Mouse (Mus musculus): ENCODE measurements around the gene Nmt1. TPM values are rescaled to one million over a fixed set of nuclear protein-coding genes. Genes with fewer than 3 reads are reported as not detected.

Nmt1 gene
- polyA plus RNA-seq, 1 experiment = 58.8 TPM

DNA sequence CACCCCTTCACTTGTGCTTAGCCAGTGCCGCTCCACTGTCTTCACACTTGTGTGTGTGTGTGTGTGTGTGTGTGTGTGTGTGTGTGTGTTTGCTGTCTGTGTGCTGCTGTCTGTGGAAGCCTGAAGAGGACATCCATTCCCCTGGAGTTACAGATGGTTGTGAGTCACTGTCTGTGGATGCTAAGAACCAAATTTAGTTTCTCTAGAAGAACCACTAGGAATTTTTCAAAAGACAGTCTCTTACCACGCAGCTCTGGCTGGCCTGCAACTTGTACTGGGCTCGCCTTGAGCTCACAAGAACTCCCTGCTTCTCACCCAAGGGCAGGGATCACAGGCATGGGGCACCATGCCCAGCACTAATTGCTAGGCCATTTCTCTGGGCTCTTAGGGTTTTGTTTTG, 5.0 kb downstream of the Nmt1 start:
- no peak for DNase-seq
- no peak overlapping the region for H3K27ac ChIP-seq (ENCODE audit: insufficient read depth, low read length)
- no peak overlapping the region for H3K4me3 ChIP-seq (replicated peaks; ENCODE audit: insufficient read depth, low read depth, low read length)

DNA sequence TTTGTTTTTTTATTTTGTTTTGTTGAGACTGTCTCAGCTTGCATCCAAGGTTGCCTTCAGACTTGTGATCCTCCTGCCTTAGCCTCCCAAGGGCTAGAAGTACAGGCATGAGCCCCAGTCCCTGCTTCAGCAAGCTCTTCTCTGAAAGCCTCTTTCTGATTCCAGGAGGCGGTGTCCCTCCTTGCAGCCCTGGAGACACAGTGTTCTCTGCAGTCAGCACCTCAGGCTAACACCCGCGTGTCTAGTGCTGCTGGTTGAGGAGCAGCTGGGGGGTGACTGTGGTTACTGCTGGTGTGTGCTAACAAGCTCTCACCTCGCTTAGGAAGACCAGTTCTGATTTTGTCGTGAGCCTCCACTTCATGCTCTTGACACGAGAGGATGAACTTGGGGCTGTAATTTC, 7.0 kb downstream of the Nmt1 start:
- no peak for DNase-seq
- WGBS = 83% methylated on average over 6 of the region's 6 CpGs
- Histone ChIP-seq H3K4me3 (replicated peaks; ENCODE audit: insufficient read depth, low read depth, low read length) (no peak overlapping the region), H3K27ac (ENCODE audit: insufficient read depth, low read length) (no peak overlapping the region), H3K4me1 (ENCODE audit: control insufficient read depth, insufficient read depth, low read length) (peaks cover 10% of the 10 kb centered on the region), H3K27me3 (ENCODE audit: control insufficient read depth, insufficient read depth, low read length) (no peaks in the 10 kb centered on the region)
- TF ChIP-seq POLR2A (IDR thresholded peaks at IDR 0.05; ENCODE audit: borderline replicate concordance, insufficient read depth, low read length) (no peak), CTCF (IDR thresholded peaks at IDR 0.05; ENCODE audit: borderline replicate concordance, insufficient read depth, low read depth, low read length) (no peak)

More for the DNA sequence above, 5.0 kb downstream of the Nmt1 start:
- TF ChIP-seq POLR2A (IDR thresholded peaks at IDR 0.05; ENCODE audit: borderline replicate concordance, insufficient read depth, low read length) (no peak), CTCF (IDR thresholded peaks at IDR 0.05; ENCODE audit: borderline replicate concordance, insufficient read depth, low read depth, low read length) (no peak)
- 64% methylated on average over 3 of the region's 3 CpGs for WGBS
- peaks cover 10% of the 10 kb centered on the region for H3K4me1 ChIP-seq (ENCODE audit: control insufficient read depth, insufficient read depth, low read length)
- H3K27me3 ChIP-seq (ENCODE audit: control insufficient read depth, insufficient read depth, low read length) = no peaks in the 10 kb centered on the region

DNA sequence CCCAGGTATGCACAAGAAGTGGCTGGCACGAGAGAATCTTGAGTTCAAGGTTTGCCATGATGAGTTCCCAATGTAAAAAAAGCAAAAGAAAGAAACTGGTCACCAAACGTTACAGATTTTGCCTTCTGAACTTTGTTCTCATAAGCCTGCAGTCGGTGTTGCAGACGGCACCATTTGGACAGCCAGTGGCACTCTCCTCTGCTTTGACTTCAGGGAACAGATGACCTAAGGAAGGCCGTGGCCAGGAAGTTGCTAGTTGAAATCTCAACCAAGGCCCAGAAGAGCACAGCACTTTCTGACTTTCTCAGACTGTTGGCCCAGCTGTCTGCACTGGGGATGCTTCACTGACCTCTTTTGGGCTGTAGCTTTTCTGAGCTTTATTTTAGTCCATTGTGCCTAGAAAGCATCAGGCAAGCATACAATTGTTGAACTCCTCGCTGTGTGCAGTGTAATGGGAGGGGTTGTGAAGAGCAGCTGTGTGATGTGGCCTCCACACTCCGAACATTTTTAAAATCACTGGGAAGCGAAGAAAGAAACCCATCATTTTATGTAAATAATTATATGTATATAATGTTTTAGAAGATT, 9.0 kb downstream of the Nmt1 start:
- no peak for DNase-seq
- TF ChIP-seq POLR2A (IDR thresholded peaks at IDR 0.05; ENCODE audit: borderline replicate concordance, insufficient read depth, low read length) (no peak), CTCF (IDR thresholded peaks at IDR 0.05; ENCODE audit: borderline replicate concordance, insufficient read depth, low read depth, low read length) (no peak)
- no peak overlapping the region for H3K27ac ChIP-seq (ENCODE audit: insufficient read depth, low read length)
- peaks cover 11% of the 10 kb centered on the region for H3K4me1 ChIP-seq (ENCODE audit: control insufficient read depth, insufficient read depth, low read length)
- H3K27me3 ChIP-seq (ENCODE audit: control insufficient read depth, insufficient read depth, low read length) = no peaks in the 10 kb centered on the region
- WGBS = 68% methylated on average over 8 of the region's 8 CpGs
- no peak overlapping the region for H3K4me3 ChIP-seq (replicated peaks; ENCODE audit: insufficient read depth, low read depth, low read length)

DNA sequence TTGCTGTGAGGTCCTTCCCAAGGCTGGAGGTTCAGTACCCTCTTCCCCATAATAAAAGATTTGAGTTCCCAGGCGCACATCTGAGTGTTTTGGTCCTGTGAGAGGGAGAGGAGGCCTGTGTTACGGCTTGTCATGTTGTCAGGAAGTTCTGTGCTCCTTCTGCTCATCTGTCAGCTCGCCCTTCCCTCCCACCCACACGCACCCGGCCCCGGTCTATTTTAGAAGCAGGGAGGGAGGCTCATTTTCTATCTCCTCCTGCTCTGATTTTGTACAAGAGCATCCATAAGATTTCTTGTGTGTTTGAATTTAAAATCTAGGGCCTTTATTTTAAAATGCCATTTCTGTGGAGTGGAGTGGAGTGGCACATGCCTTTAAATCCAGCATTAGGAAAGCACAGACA, 10.0 kb downstream of the Nmt1 start:
- Histone ChIP-seq H3K27me3 (ENCODE audit: control insufficient read depth, insufficient read depth, low read length) (no peaks in the 10 kb centered on the region), H3K4me3 (replicated peaks; ENCODE audit: insufficient read depth, low read depth, low read length) (no peak overlapping the region), H3K4me1 (ENCODE audit: control insufficient read depth, insufficient read depth, low read length) (peaks cover 5% of the 10 kb centered on the region), H3K27ac (ENCODE audit: insufficient read depth, low read length) (no peak overlapping the region)
- TF ChIP-seq CTCF (IDR thresholded peaks at IDR 0.05; ENCODE audit: borderline replicate concordance, insufficient read depth, low read depth, low read length) (no peak), POLR2A (IDR thresholded peaks at IDR 0.05; ENCODE audit: borderline replicate concordance, insufficient read depth, low read length) (no peak)
- WGBS = 40% methylated on average over 6 of the region's 6 CpGs
- DNase-seq = no peak

DNA sequence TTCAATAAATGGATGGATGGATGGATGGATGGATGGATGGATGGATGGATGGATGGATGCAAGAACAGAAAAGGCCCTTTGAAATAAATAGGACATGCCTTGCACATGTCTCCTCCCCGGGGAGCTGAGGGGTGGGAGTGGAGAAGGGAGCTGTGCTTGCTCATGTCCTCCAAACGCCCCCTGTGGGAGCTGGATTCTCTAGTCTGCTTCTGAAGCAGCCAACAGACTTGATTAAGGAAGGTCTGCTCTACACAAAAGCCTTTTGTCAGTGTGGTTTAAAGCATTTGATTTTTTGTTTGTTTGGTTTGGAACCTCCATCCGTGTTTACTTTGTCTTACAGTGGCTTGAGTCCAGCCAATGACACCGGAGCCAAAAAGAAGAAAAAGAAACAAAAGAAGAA, 14.8 kb downstream of the Nmt1 start:
- no peak overlapping the region for H3K27ac ChIP-seq (ENCODE audit: insufficient read depth, low read length)
- H3K4me3 ChIP-seq (replicated peaks; ENCODE audit: insufficient read depth, low read depth, low read length) = no peak overlapping the region
- H3K27me3 ChIP-seq (ENCODE audit: control insufficient read depth, insufficient read depth, low read length) = no peaks in the 10 kb centered on the region
- 54% methylated on average over 4 of the region's 4 CpGs for WGBS
- TF ChIP-seq CTCF (IDR thresholded peaks at IDR 0.05; ENCODE audit: borderline replicate concordance, insufficient read depth, low read depth, low read length) (no peak), POLR2A (IDR thresholded peaks at IDR 0.05; ENCODE audit: borderline replicate concordance, insufficient read depth, low read length) (no peak)
- DNase-seq = no peak
- peaks cover 2% of the 10 kb centered on the region; the same call in 1 of the 2 replicates for H3K4me1 ChIP-seq (ENCODE audit: control insufficient read depth, insufficient read depth, low read length)

DNA sequence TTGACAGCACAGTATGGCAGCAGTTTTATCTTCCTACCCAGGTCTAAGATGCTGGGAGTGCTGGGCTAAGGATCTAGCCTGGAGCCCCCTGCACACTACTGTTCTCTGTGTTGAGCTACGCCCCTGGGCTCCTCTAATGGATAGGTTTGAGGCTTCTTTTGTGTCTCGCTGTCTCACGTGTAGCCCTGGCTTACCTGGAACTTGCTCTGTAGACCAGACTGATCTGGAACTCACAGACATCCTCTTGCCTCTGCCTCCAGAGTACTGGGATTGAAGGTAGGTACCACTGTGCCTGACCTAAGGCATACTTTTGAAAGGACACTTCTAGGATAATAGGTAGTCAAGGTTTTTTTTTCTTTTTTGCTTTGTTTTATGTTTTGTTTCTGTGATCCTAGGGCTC, 16.0 kb downstream of the Nmt1 start:
- 95% methylated on average over 3 of the region's 3 CpGs for WGBS
- no peak for TF ChIP-seq CTCF (IDR thresholded peaks at IDR 0.05; ENCODE audit: borderline replicate concordance, insufficient read depth, low read depth, low read length)
- TF ChIP-seq POLR2A (IDR thresholded peaks at IDR 0.05; ENCODE audit: borderline replicate concordance, insufficient read depth, low read length) = no peak
- peaks cover 2% of the 10 kb centered on the region; the same call in 1 of the 2 replicates for H3K4me1 ChIP-seq (ENCODE audit: control insufficient read depth, insufficient read depth, low read length)
- DNase-seq = no peak
- no peak overlapping the region for H3K27ac ChIP-seq (ENCODE audit: insufficient read depth, low read length)
- H3K4me3 ChIP-seq (replicated peaks; ENCODE audit: insufficient read depth, low read depth, low read length) = no peak overlapping the region
- no peaks in the 10 kb centered on the region for H3K27me3 ChIP-seq (ENCODE audit: control insufficient read depth, insufficient read depth, low read length)

DNA sequence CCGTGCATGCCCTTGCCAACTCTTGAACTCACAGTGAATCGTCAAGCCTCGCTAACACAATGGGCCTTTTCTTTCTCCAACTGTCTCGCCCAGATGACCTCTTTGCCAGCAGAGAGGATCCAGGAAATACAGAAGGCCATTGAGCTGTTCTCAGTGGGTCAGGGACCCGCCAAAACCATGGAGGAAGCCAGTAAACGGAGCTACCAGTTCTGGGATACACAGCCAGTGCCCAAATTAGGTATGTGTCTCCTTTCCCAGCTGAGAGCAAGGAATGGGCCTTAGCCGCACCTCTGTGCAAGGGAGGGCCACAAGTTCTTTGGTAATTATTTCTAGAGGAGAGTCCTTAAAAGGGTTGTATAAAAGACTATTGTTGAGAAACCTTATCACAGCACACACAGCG, 18.3 kb downstream of the Nmt1 start:
- no peak for DNase-seq
- H3K4me3 ChIP-seq (replicated peaks; ENCODE audit: insufficient read depth, low read depth, low read length) = no peak overlapping the region
- TF ChIP-seq CTCF (IDR thresholded peaks at IDR 0.05; ENCODE audit: borderline replicate concordance, insufficient read depth, low read depth, low read length) (no peak), POLR2A (IDR thresholded peaks at IDR 0.05; ENCODE audit: borderline replicate concordance, insufficient read depth, low read length) (no peak)
- peaks cover 7% of the 10 kb centered on the region; the same call in 1 of the 2 replicates for H3K4me1 ChIP-seq (ENCODE audit: control insufficient read depth, insufficient read depth, low read length)
- 53% methylated on average over 8 of the region's 8 CpGs for WGBS
- no peak overlapping the region for H3K27ac ChIP-seq (ENCODE audit: insufficient read depth, low read length)
- no peaks in the 10 kb centered on the region for H3K27me3 ChIP-seq (ENCODE audit: control insufficient read depth, insufficient read depth, low read length)

DNA sequence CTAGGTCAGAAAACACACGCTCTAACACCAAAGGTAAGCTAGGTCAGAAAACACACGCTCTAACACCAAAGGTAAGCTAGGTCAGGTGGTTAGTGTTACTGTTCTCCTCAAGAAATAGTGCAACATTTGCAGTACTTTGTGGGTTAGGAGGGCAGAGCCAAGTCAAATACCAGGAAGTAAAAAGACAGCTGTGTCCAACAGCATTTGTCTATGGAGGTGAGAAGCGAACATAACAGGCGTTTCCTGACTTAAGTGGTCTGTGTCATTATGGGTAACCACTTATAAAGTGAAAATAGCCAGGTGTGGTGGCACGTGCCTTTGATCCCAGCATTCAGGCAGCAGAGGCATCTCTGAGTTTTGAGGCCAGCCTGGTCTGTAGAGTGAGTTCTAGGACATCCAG, 21.6 kb downstream of the Nmt1 start:
- H3K27me3 ChIP-seq (ENCODE audit: control insufficient read depth, insufficient read depth, low read length) = no peaks in the 10 kb centered on the region
- H3K4me1 ChIP-seq (ENCODE audit: control insufficient read depth, insufficient read depth, low read length) = peaks cover 5% of the 10 kb centered on the region; the same call in 1 of the 2 replicates
- no peak overlapping the region for H3K27ac ChIP-seq (ENCODE audit: insufficient read depth, low read length)
- DNase-seq = no peak
- 95% methylated on average over 5 of the region's 5 CpGs for WGBS
- TF ChIP-seq POLR2A (IDR thresholded peaks at IDR 0.05; ENCODE audit: borderline replicate concordance, insufficient read depth, low read length) (no peak), CTCF (IDR thresholded peaks at IDR 0.05; ENCODE audit: borderline replicate concordance, insufficient read depth, low read depth, low read length) (no peak)
- no peak overlapping the region for H3K4me3 ChIP-seq (replicated peaks; ENCODE audit: insufficient read depth, low read depth, low read length)

Measured in cerebellum, adult 2 months (tissue).